Mouse (Mus musculus) embryonic facial prominence, embryonic 14.5 days (tissue): Measurements from ENCODE around the gene Cds2. TPM values are rescaled to one million over a fixed set of nuclear protein-coding genes. Genes with fewer than 3 reads are reported as not detected.
"Not testable (repeated sequence)": the region's sequence is repeated elsewhere in the genome, so short reads cannot be mapped to it uniquely, and the experiment has no call there.

Experiments
- ATAC-seq: fragments of 200-750 bp; cut with Nextera tagmentation; 2 replicates; pipeline ENCODE4 v1.8.0; 2017; ENCODE audit warnings: low read depth, moderate number of reproducible peaks, moderate TSS enrichment
- DNase-seq: peaks from one replicate; pipeline ENCODE4 v3.0.0-alpha.2; 2015; ENCODE audit warnings: low spot score
- H3K27ac ChIP-seq: fragments of 300-500 bp; sonication (generic); replicated peaks from 2 replicates; pipeline ENCODE4 v1.5.1; 2014; ENCODE audit warnings: low read depth, mild to moderate bottlenecking, low read length, moderate library complexity
- H3K27me3 ChIP-seq: fragments of 300-500 bp; sonication (generic); replicated peaks from 2 replicates; pipeline ENCODE4 v1.6.1; 2014; ENCODE audit warnings: low read length; ENCODE audit not compliant: control insufficient read depth, insufficient read depth
- H3K36me3 ChIP-seq: fragments of 300-500 bp; sonication (generic); 2 replicates; pipeline ENCODE4 v1.6.1; 2014; ENCODE audit warnings: low read length, mixed read lengths; ENCODE audit not compliant: control insufficient read depth, insufficient read depth
- H3K4me1 ChIP-seq: fragments of 300-500 bp; sonication (generic); 2 replicates; pipeline ENCODE4 v1.6.1; 2014; ENCODE audit warnings: antibody characterized with exemption, low read length; ENCODE audit not compliant: control insufficient read depth, insufficient read depth
- H3K4me2 ChIP-seq: fragments of 300-500 bp; sonication (generic); 2 replicates; pipeline ENCODE4 v1.6.1; 2014; ENCODE audit warnings: low read depth, mild to moderate bottlenecking, low read length, moderate library complexity, mixed read lengths
- H3K4me3 ChIP-seq: fragments of 300-500 bp; sonication (generic); 2 replicates; pipeline ENCODE4 v1.5.1; 2014; ENCODE audit warnings: low read depth, mild to moderate bottlenecking, low read length
- H3K9ac ChIP-seq: fragments of 300-500 bp; sonication (generic); 2 replicates; pipeline ENCODE4 v1.6.1; 2014; ENCODE audit warnings: low read depth, mild to moderate bottlenecking, low read length, moderate library complexity, mixed read lengths
- H3K9me3 ChIP-seq: fragments of 300-500 bp; sonication (generic); 2 replicates; pipeline ENCODE4 v1.6.1; 2016; ENCODE audit warnings: low read length; ENCODE audit not compliant: control insufficient read depth
- WGBS: fragments of 180-500 bp; shearing (Covaris S2); extraction: QIAGEN DNeasy Blood & Tissue Kit; methylation state at CpG from one replicate; pipeline ENCODE4 v1.1.7; 2014; 5-methylcytosine and 5-hydroxymethylcytosine counted together
- polyA plus RNA-seq: library from polyadenylated mRNA; unstranded; fragments of >200 nt; fragmentation: Nextera tagmentation; extraction: Ambion mirVana; gene quantifications from 2 replicates; pipeline ENCODE4 v1.2.1, GENCODE M21; 2014

The Cds2 gene
- polyA plus RNA-seq, 1 experiment from 2014 or later: 19.1 TPM

GRCm38 (mm10) chr2:132312616-132313015 lies 49.7 kb downstream of the Cds2 start:
- no peak overlapping the region for H3K4me3 ChIP-seq
- peaks cover 20% of the 10 kb centered on the region; the same call in 1 of the 2 replicates for H3K36me3 ChIP-seq
- no peaks in the 10 kb centered on the region for H3K4me1 ChIP-seq
- no peaks in the 10 kb centered on the region for H3K27me3 ChIP-seq
- H3K9ac ChIP-seq: no peak overlapping the region
- no peak overlapping the region for H3K27ac ChIP-seq
- no peak for DNase-seq
- WGBS: 84% methylated on average over 5 of the region's 5 CpGs
- ATAC-seq: no peak
- H3K4me2 ChIP-seq: no peak overlapping the region
- no peaks in the 10 kb centered on the region for H3K9me3 ChIP-seq

GRCm38 (mm10) chr2:132313568-132313967 lies 50.6 kb downstream of the Cds2 start:
- Histone ChIP-seq H3K36me3 (peaks cover 13% of the 10 kb centered on the region; the same call in 1 of the 2 replicates), H3K27ac (no peak overlapping the region), H3K27me3 (no peaks in the 10 kb centered on the region), H3K9me3 (no peaks in the 10 kb centered on the region), H3K4me2 (no peak overlapping the region), H3K9ac (no peak overlapping the region), H3K4me3 (no peak overlapping the region), H3K4me1 (no peaks in the 10 kb centered on the region)
- DNase-seq: no peak
- 81% methylated on average over 2 of the region's 2 CpGs for WGBS
- ATAC-seq: no peak

GRCm38 (mm10) chr2:132314057-132314456 lies 51.1 kb downstream of the Cds2 start:
- H3K36me3 ChIP-seq: peaks cover 13% of the 10 kb centered on the region; the same call in 1 of the 2 replicates
- ATAC-seq, H3K9me3 ChIP-seq, H3K27ac ChIP-seq, H3K4me1 ChIP-seq, DNase-seq, H3K4me3 ChIP-seq, H3K9ac ChIP-seq, H3K4me2 ChIP-seq, H3K27me3 ChIP-seq: not testable (repeated sequence)
- WGBS: 84% methylated on average over 8 of the region's 8 CpGs

- Histone ChIP-seq H3K9ac (no peak overlapping the region), H3K27ac (no peak overlapping the region), H3K9me3 (no peaks in the 10 kb centered on the region), H3K36me3 (peaks cover 2% of the 10 kb centered on the region; the same call in 1 of the 2 replicates), H3K4me2 (no peak overlapping the region), H3K4me1 (no peaks in the 10 kb centered on the region), H3K27me3 (no peaks in the 10 kb centered on the region), H3K4me3 (no peak overlapping the region)
- DNase-seq: peak; percentile 84
- WGBS: 36% methylated on average over 8 of the region's 8 CpGs
- ATAC-seq: peak; percentile 78
Measured at GRCm38 (mm10) chr2:132316041-132316808, 53.3 kb downstream of the Cds2 start.

GRCm38 (mm10) chr2:132317178-132317577 lies 54.2 kb downstream of the Cds2 start:
- WGBS: 80% methylated on average over 1 of the region's 1 CpGs
- DNase-seq: no peak

GRCm38 (mm10) chr2:132320516-132320915 lies 57.6 kb downstream of the Cds2 start:
- ATAC-seq (no peak), DNase-seq (no peak)
- 71% methylated on average over 5 of the region's 5 CpGs for WGBS
- Histone ChIP-seq H3K4me2 (no peak overlapping the region), H3K9me3 (no peaks in the 10 kb centered on the region), H3K27me3 (no peaks in the 10 kb centered on the region), H3K27ac (no peak overlapping the region), H3K4me3 (no peak overlapping the region), H3K9ac (no peak overlapping the region), H3K4me1 (no peaks in the 10 kb centered on the region), H3K36me3 (no peaks in the 10 kb centered on the region)

More at GRCm38 (mm10) chr2:132317178-132317577, 54.2 kb downstream of the Cds2 start:
- Histone ChIP-seq H3K4me3 (no peak overlapping the region), H3K27ac (no peak overlapping the region), H3K4me2 (no peak overlapping the region), H3K4me1 (no peaks in the 10 kb centered on the region), H3K9me3 (no peaks in the 10 kb centered on the region), H3K36me3 (no peaks in the 10 kb centered on the region), H3K9ac (no peak overlapping the region), H3K27me3 (no peaks in the 10 kb centered on the region)
- no peak for ATAC-seq

- DNase-seq: no peak
- Histone ChIP-seq H3K4me2 (no peak overlapping the region), H3K27ac (no peak overlapping the region), H3K4me1 (no peaks in the 10 kb centered on the region), H3K36me3 (no peaks in the 10 kb centered on the region), H3K9me3 (no peaks in the 10 kb centered on the region), H3K9ac (no peak overlapping the region), H3K4me3 (no peak overlapping the region), H3K27me3 (no peaks in the 10 kb centered on the region)
- 60% methylated on average over 4 of the region's 4 CpGs for WGBS
- ATAC-seq: no peak
Measured at GRCm38 (mm10) chr2:132323541-132323940, 60.6 kb downstream of the Cds2 start.

GRCm38 (mm10) chr2:132337202-132337601 lies 74.3 kb downstream of the Cds2 start:
- WGBS: 72% methylated on average over 2 of the region's 2 CpGs
- no peaks in the 10 kb centered on the region for H3K4me1 ChIP-seq
- no peaks in the 10 kb centered on the region for H3K27me3 ChIP-seq
- H3K4me3 ChIP-seq: no peak overlapping the region
- H3K36me3 ChIP-seq: no peaks in the 10 kb centered on the region
- no peak overlapping the region for H3K9ac ChIP-seq
- DNase-seq (no peak), ATAC-seq (no peak)
- H3K27ac ChIP-seq: no peak overlapping the region
- no peak overlapping the region for H3K4me2 ChIP-seq
- no peaks in the 10 kb centered on the region for H3K9me3 ChIP-seq

- no peaks in the 10 kb centered on the region for H3K9me3 ChIP-seq
- H3K27ac ChIP-seq: no peak overlapping the region
- no peak overlapping the region for H3K9ac ChIP-seq
- WGBS: 72% methylated on average over 2 of the region's 2 CpGs
- DNase-seq (peak; percentile 3), ATAC-seq (no peak)
- no peaks in the 10 kb centered on the region for H3K36me3 ChIP-seq
- no peak overlapping the region for H3K4me2 ChIP-seq
- H3K27me3 ChIP-seq: no peaks in the 10 kb centered on the region
- H3K4me3 ChIP-seq: no peak overlapping the region
- H3K4me1 ChIP-seq: no peaks in the 10 kb centered on the region
Measured at GRCm38 (mm10) chr2:132340350-132340749, 77.4 kb downstream of the Cds2 start.
